Mouse (Mus musculus): ENCODE measurements at regions not wholly inside any gene's neighbourhood (a gene's known extent, or its start where the extent isn't known, plus 50 kb on each side); places are given as distances from the start of the nearest gene placed in this dataset.

GRCm38 (mm10) chr12:28332591-28332990, 219.6 kb downstream of the Dcdc2c start:
- Histone ChIP-seq H3K4me2 (replicated peaks; ENCODE audit: low read depth, low read length) (no peak overlapping the region), H3K4me1 (ENCODE audit: insufficient read depth, low read length) (no peaks in the 10 kb centered on the region; the same call in 1 of the 2 replicates), H3K27me3 (ENCODE audit: insufficient read depth, low read length) (no peaks in the 10 kb centered on the region), H3K4me3 (ENCODE audit: low read length) (no peak overlapping the region), H3K9ac (replicated peaks; ENCODE audit: low read length) (no peak overlapping the region), H3K27ac (ENCODE audit: low read length) (no peak overlapping the region), H3K36me3 (ENCODE audit: insufficient read depth, low read length) (no peaks in the 10 kb centered on the region), H3K9me3 (ENCODE audit: low read length) (0 out of 2 replicates have a peak, but pooled peaks cover 3% of the 10 kb centered on the region)
- no peak for ATAC-seq (ENCODE audit: low FRiP score, low TSS enrichment)
- WGBS, result 13% methylated on average over 5 of the region's 5 CpGs

GRCm38 (mm10) chr12:28331843-28332242, 220.4 kb downstream of the Dcdc2c start:
- no peak for ATAC-seq (ENCODE audit: low FRiP score, low TSS enrichment)
- no peak overlapping the region for H3K4me3 ChIP-seq (ENCODE audit: low read length)
- H3K27me3 ChIP-seq (ENCODE audit: insufficient read depth, low read length), result no peaks in the 10 kb centered on the region
- 0 out of 2 replicates have a peak, but pooled peaks cover 3% of the 10 kb centered on the region for H3K9me3 ChIP-seq (ENCODE audit: low read length)
- 78% methylated on average over 2 of the region's 2 CpGs for WGBS
- no peaks in the 10 kb centered on the region for H3K36me3 ChIP-seq (ENCODE audit: insufficient read depth, low read length)
- no peak overlapping the region for H3K27ac ChIP-seq (ENCODE audit: low read length)
- H3K4me1 ChIP-seq (ENCODE audit: insufficient read depth, low read length), result no peaks in the 10 kb centered on the region; the same call in 1 of the 2 replicates
- no peak overlapping the region for H3K4me2 ChIP-seq (replicated peaks; ENCODE audit: low read depth, low read length)
- no peak overlapping the region for H3K9ac ChIP-seq (replicated peaks; ENCODE audit: low read length)

- H3K9ac ChIP-seq (replicated peaks; ENCODE audit: low read length), result no peak overlapping the region
- 73% methylated on average over 2 of the region's 2 CpGs for WGBS
- H3K27ac ChIP-seq (ENCODE audit: low read length), result no peak overlapping the region
- H3K4me3 ChIP-seq (ENCODE audit: low read length), result no peak overlapping the region
- no peaks in the 10 kb centered on the region for H3K4me1 ChIP-seq (ENCODE audit: insufficient read depth, low read length)
- H3K4me2 ChIP-seq (replicated peaks; ENCODE audit: low read depth, low read length), result no peak overlapping the region
- H3K9me3 ChIP-seq (ENCODE audit: low read length), result no peaks in the 10 kb centered on the region
- ATAC-seq (ENCODE audit: low FRiP score, low TSS enrichment), result no peak
- H3K27me3 ChIP-seq (ENCODE audit: insufficient read depth, low read length), result no peaks in the 10 kb centered on the region
- no peaks in the 10 kb centered on the region for H3K36me3 ChIP-seq (ENCODE audit: insufficient read depth, low read length)
These were observed 228.5 kb downstream of the Dcdc2c start for GRCm38 (mm10) chr12:28323659-28324058.

GRCm38 (mm10) chr12:28309226-28309625, 243.0 kb downstream of the Dcdc2c start:
- Histone ChIP-seq H3K9me3 (ENCODE audit: low read length) (no peaks in the 10 kb centered on the region), H3K9ac (replicated peaks; ENCODE audit: low read length) (no peak overlapping the region), H3K27me3 (ENCODE audit: insufficient read depth, low read length) (no peaks in the 10 kb centered on the region), H3K4me2 (replicated peaks; ENCODE audit: low read depth, low read length) (no peak overlapping the region), H3K36me3 (ENCODE audit: insufficient read depth, low read length) (no peaks in the 10 kb centered on the region), H3K27ac (ENCODE audit: low read length) (no peak overlapping the region), H3K4me1 (ENCODE audit: insufficient read depth, low read length) (no peaks in the 10 kb centered on the region), H3K4me3 (ENCODE audit: low read length) (no peak overlapping the region)
- WGBS, result 74% methylated on average over 5 of the region's 5 CpGs
- ATAC-seq (ENCODE audit: low FRiP score, low TSS enrichment), result no peak

DNA sequence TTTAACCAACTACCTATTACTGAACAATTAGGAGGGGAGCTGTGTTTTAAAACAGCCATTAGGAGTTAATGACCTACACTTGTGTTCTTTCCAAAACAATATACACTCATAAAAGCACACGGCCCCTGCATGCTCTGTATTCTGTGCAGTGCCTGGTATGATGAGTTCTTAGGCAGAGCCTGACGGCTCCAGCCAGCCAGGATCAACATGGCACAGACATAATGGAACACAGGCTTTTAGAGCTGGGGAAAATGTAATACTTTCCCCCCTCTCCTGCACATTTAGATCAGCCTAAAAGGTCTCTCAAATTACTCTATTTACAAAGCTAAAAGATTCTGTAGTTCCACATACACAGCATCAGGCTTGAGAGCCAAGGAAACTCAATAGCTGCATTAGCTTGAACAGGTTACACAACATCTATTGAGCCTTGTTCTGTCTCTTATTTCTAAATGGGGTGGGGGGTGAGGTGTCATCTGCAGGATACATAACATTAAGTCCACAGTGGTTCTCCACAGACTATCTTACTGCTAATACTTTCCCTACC, 250.1 kb downstream of the Dcdc2c start:
- ATAC-seq (ENCODE audit: low FRiP score, low TSS enrichment), result no peak
- H3K27ac ChIP-seq (ENCODE audit: low read length), result no peak overlapping the region
- H3K9me3 ChIP-seq (ENCODE audit: low read length), result no peaks in the 10 kb centered on the region
- no peaks in the 10 kb centered on the region for H3K4me1 ChIP-seq (ENCODE audit: insufficient read depth, low read length)
- no peak overlapping the region for H3K9ac ChIP-seq (replicated peaks; ENCODE audit: low read length)
- 44% methylated on average over 2 of the region's 2 CpGs for WGBS
- H3K36me3 ChIP-seq (ENCODE audit: insufficient read depth, low read length), result no peaks in the 10 kb centered on the region
- H3K27me3 ChIP-seq (ENCODE audit: insufficient read depth, low read length), result no peaks in the 10 kb centered on the region
- no peak overlapping the region for H3K4me2 ChIP-seq (replicated peaks; ENCODE audit: low read depth, low read length)
- H3K4me3 ChIP-seq (ENCODE audit: low read length), result no peak overlapping the region

- Histone ChIP-seq H3K4me2 (replicated peaks; ENCODE audit: low read depth, low read length) (no peak overlapping the region), H3K27me3 (ENCODE audit: insufficient read depth, low read length) (no peaks in the 10 kb centered on the region), H3K27ac (ENCODE audit: low read length) (no peak overlapping the region), H3K36me3 (ENCODE audit: insufficient read depth, low read length) (no peaks in the 10 kb centered on the region), H3K4me3 (ENCODE audit: low read length) (no peak overlapping the region), H3K4me1 (ENCODE audit: insufficient read depth, low read length) (no peaks in the 10 kb centered on the region), H3K9me3 (ENCODE audit: low read length) (no peaks in the 10 kb centered on the region), H3K9ac (replicated peaks; ENCODE audit: low read length) (no peak overlapping the region)
- ATAC-seq (ENCODE audit: low FRiP score, low TSS enrichment), result no peak
- 85% methylated on average over 5 of the region's 5 CpGs for WGBS
These were observed 263.8 kb downstream of the Dcdc2c start for GRCm38 (mm10) chr12:28288376-28288896.

GRCm38 (mm10) chr12:28255524-28255923, 296.7 kb downstream of the Dcdc2c start:
- Histone ChIP-seq H3K9me3 (ENCODE audit: low read length) (peaks cover 5% of the 10 kb centered on the region), H3K4me2 (replicated peaks; ENCODE audit: low read depth, low read length) (no peak overlapping the region), H3K27ac (ENCODE audit: low read length) (no peak overlapping the region), H3K4me3 (ENCODE audit: low read length) (no peak overlapping the region), H3K9ac (replicated peaks; ENCODE audit: low read length) (no peak overlapping the region), H3K36me3 (ENCODE audit: insufficient read depth, low read length) (no peaks in the 10 kb centered on the region), H3K4me1 (ENCODE audit: insufficient read depth, low read length) (no peaks in the 10 kb centered on the region), H3K27me3 (ENCODE audit: insufficient read depth, low read length) (no peaks in the 10 kb centered on the region)
- 78% methylated on average over 3 of the region's 3 CpGs for WGBS
- no peak for ATAC-seq (ENCODE audit: low FRiP score, low TSS enrichment)

GRCm38 (mm10) chr12:28250526-28250925, 301.7 kb downstream of the Dcdc2c start:
- no peaks in the 10 kb centered on the region for H3K4me1 ChIP-seq (ENCODE audit: insufficient read depth, low read length)
- no peak for ATAC-seq (ENCODE audit: low FRiP score, low TSS enrichment)
- no peak overlapping the region for H3K4me2 ChIP-seq (replicated peaks; ENCODE audit: low read depth, low read length)
- H3K4me3 ChIP-seq (ENCODE audit: low read length), result no peak overlapping the region
- no peaks in the 10 kb centered on the region for H3K9me3 ChIP-seq (ENCODE audit: low read length)
- no peaks in the 10 kb centered on the region for H3K36me3 ChIP-seq (ENCODE audit: insufficient read depth, low read length)
- H3K9ac ChIP-seq (replicated peaks; ENCODE audit: low read length), result no peak overlapping the region
- WGBS, result 58% methylated on average over 1 of the region's 1 CpGs
- H3K27me3 ChIP-seq (ENCODE audit: insufficient read depth, low read length), result no peaks in the 10 kb centered on the region
- no peak overlapping the region for H3K27ac ChIP-seq (ENCODE audit: low read length)

- 60% methylated on average over 3 of the region's 3 CpGs for WGBS
- no peak for ATAC-seq (ENCODE audit: low FRiP score, low TSS enrichment)
- no peak overlapping the region for H3K4me3 ChIP-seq (ENCODE audit: low read length)
- H3K27me3 ChIP-seq (ENCODE audit: insufficient read depth, low read length), result no peaks in the 10 kb centered on the region
- no peaks in the 10 kb centered on the region for H3K36me3 ChIP-seq (ENCODE audit: insufficient read depth, low read length)
- H3K9ac ChIP-seq (replicated peaks; ENCODE audit: low read length), result no peak overlapping the region
- H3K9me3 ChIP-seq (ENCODE audit: low read length), result no peaks in the 10 kb centered on the region
- no peaks in the 10 kb centered on the region for H3K4me1 ChIP-seq (ENCODE audit: insufficient read depth, low read length)
- no peak overlapping the region for H3K4me2 ChIP-seq (replicated peaks; ENCODE audit: low read depth, low read length)
- H3K27ac ChIP-seq (ENCODE audit: low read length), result no peak overlapping the region
These were observed 303.4 kb downstream of the Dcdc2c start for GRCm38 (mm10) chr12:28248749-28249148.

GRCm38 (mm10) chr12:28248287-28248686, 303.9 kb downstream of the Dcdc2c start:
- Histone ChIP-seq H3K4me1 (ENCODE audit: insufficient read depth, low read length) (no peaks in the 10 kb centered on the region), H3K36me3 (ENCODE audit: insufficient read depth, low read length) (no peaks in the 10 kb centered on the region), H3K27ac (ENCODE audit: low read length) (no peak overlapping the region), H3K27me3 (ENCODE audit: insufficient read depth, low read length) (no peaks in the 10 kb centered on the region), H3K9me3 (ENCODE audit: low read length) (no peaks in the 10 kb centered on the region), H3K4me2 (replicated peaks; ENCODE audit: low read depth, low read length) (no peak overlapping the region), H3K9ac (replicated peaks; ENCODE audit: low read length) (no peak overlapping the region), H3K4me3 (ENCODE audit: low read length) (no peak overlapping the region)
- WGBS, result 77% methylated on average over 3 of the region's 3 CpGs
- no peak for ATAC-seq (ENCODE audit: low FRiP score, low TSS enrichment)
